Mouse (Mus musculus): Measurements from ENCODE around the gene Thra.

- no peak for TF ChIP-seq GATA1 (IDR thresholded peaks at IDR 0.05; ENCODE audit: borderline replicate concordance, low read length)
- TF ChIP-seq FLI1 (IDR thresholded peaks at IDR 0.05; ENCODE audit: low read length), result no peak
Measured at GRCm38 (mm10) chr11:98742397-98743291, 2.2 kb downstream of the Thra start.
